Mouse (Mus musculus) kidney, postnatal 0 days (tissue): ENCODE results near the gene Ccdc32. TPM values are rescaled to one million over a fixed set of nuclear protein-coding genes. Genes with fewer than 3 reads are reported as not detected.

Experiments used
- ATAC-seq: fragments of 200-750 bp; cut with Nextera tagmentation; replicated peaks from 2 replicates; pipeline ENCODE4 v1.8.0; 2017; ENCODE audit warnings: low read depth, moderate number of reproducible peaks, moderate TSS enrichment, moderate library complexity; ENCODE audit not compliant: low FRiP score
- DNase-seq: peaks from one replicate; pipeline ENCODE4 v3.0.0-alpha.2; 2016; ENCODE audit warnings: low spot score
- H3K27ac ChIP-seq: fragments of 300-500 bp; sonication (generic); 2 replicates; pipeline ENCODE4 v1.5.1; 2014; ENCODE audit warnings: mild to moderate bottlenecking
- H3K27me3 ChIP-seq: fragments of 300-500 bp; sonication (generic); 2 replicates; pipeline ENCODE4 v1.6.1; 2014; ENCODE audit warnings: low read length, mixed read lengths; ENCODE audit not compliant: insufficient read depth
- H3K36me3 ChIP-seq: fragments of 300-500 bp; sonication (generic); 2 replicates; pipeline ENCODE4 v1.6.1; 2014; ENCODE audit warnings: low read length, mixed read lengths; ENCODE audit not compliant: insufficient read depth
- H3K4me1 ChIP-seq: fragments of 300-500 bp; sonication (generic); replicated peaks from 2 replicates; pipeline ENCODE4 v1.6.1; 2014; ENCODE audit warnings: antibody characterized with exemption, low read length, mixed read lengths; ENCODE audit not compliant: insufficient read depth
- H3K4me2 ChIP-seq: fragments of 300-500 bp; sonication (generic); 2 replicates; pipeline ENCODE4 v1.6.1; 2014; ENCODE audit warnings: mild to moderate bottlenecking, low read length, moderate library complexity, mixed read lengths
- H3K4me3 ChIP-seq: fragments of 300-500 bp; sonication (generic); replicated peaks from 2 replicates; pipeline ENCODE4 v1.5.1; 2014; ENCODE audit warnings: low read depth, low read length
- H3K9ac ChIP-seq: fragments of 300-500 bp; sonication (generic); 2 replicates; pipeline ENCODE4 v1.6.1; 2014; ENCODE audit warnings: low read depth, low read length
- H3K9me3 ChIP-seq: fragments of 300-500 bp; sonication (generic); replicated peaks from 2 replicates; pipeline ENCODE4 v1.6.1; 2016; ENCODE audit warnings: low read length, inconsistent platforms, mixed read lengths
- CTCF ChIP-seq: IDR thresholded peaks from 2 replicates; pipeline ENCODE4 v1.5.1; 2016; ENCODE audit warnings: antibody characterized with exemption, low read depth, mild to moderate bottlenecking, moderate library complexity
- WGBS: fragments of 180-500 bp; shearing (Covaris S2); extraction: QIAGEN DNeasy Blood & Tissue Kit; methylation state at CpG from one replicate; pipeline ENCODE4 v1.1.7; 2014; 5-methylcytosine and 5-hydroxymethylcytosine counted together
- polyA plus RNA-seq: library from polyadenylated mRNA; unstranded; fragments of >200 nt; fragmentation: Nextera tagmentation; extraction: Ambion mirVana; gene quantifications from 2 replicates; pipeline ENCODE4 v1.2.1, GENCODE M21; 2015

The Ccdc32 gene
- polyA plus RNA-seq, 1 experiment from 2014 or later = 29.9 TPM

DNA sequence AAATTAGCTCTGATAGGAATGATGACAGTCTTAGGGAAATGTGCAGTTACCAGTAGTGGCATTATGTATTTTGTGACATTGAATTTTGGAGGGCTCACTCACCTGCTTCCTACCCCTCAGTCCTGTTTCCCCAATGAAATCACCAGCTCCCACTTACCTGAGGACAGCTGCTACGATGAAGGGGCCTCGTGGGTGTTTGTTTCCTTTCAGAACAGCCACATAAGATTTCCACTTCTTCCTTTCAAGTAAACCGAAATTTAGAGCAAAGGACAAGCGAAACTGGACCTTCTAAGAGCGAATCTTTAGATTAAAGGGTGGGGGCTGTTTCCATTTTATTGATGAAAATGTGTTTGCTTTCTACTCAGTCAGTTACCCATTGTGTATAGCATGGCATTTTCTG lies 57.1 kb downstream of the Ccdc32 start:
- ATAC-seq = no peak
- no peak overlapping the region for H3K4me3 ChIP-seq
- H3K4me1 ChIP-seq = peaks cover 8% of the 10 kb centered on the region; the same call in 1 of the 2 replicates
- no peak overlapping the region for H3K4me2 ChIP-seq
- no peak overlapping the region for H3K9ac ChIP-seq
- H3K36me3 ChIP-seq = no peaks in the 10 kb centered on the region
- TF ChIP-seq CTCF = no peak
- H3K27ac ChIP-seq = no peak overlapping the region
- 78% methylated on average over 5 of the region's 5 CpGs for WGBS
- no peak for DNase-seq
- H3K27me3 ChIP-seq = peaks cover 15% of the 10 kb centered on the region
- no peaks in the 10 kb centered on the region for H3K9me3 ChIP-seq

DNA sequence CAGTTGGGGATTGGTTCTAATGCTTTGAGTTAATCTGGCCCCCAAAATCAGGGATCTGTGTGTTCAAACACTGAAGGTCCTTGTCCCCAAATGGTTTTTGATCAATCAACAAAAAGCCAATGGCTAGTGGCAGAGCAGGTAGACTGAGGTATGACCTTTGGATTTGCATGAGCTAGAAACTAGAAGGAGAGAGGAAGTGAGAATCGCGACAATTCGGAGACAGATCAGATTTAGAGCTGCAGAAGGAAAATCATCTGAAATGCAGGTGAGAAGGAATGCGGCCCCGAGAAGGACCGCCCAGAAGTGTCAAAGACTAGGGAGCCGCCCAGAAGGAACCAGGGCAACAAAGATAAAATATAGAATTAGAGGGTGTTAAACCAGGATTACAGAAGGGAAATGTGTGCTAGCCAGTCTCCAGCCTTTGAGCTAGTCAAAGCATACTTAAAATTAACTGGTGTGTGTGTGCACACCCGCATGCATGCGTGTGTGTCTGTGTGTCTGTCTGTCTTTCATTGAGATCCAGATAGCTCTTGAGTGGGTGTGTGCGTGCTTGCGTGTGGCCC lies 59.5 kb downstream of the Ccdc32 start:
- Histone ChIP-seq H3K9me3 (no peaks in the 10 kb centered on the region), H3K4me3 (no peak overlapping the region), H3K36me3 (no peaks in the 10 kb centered on the region), H3K27me3 (peaks cover 7% of the 10 kb centered on the region; the same call in 1 of the 2 replicates), H3K27ac (no peak overlapping the region), H3K9ac (no peak overlapping the region), H3K4me1 (no peaks in the 10 kb centered on the region), H3K4me2 (no peak overlapping the region)
- TF ChIP-seq CTCF = no peak
- no peak for ATAC-seq
- DNase-seq = no peak
- 81% methylated on average over 11 of the region's 11 CpGs for WGBS

Other genes starting within 250 kb of the Ccdc32 start
- gene Disp2, start 249.7 kb downstream of the Ccdc32 start, polyA plus RNA-seq = 0.01 and 0.05 TPM in 2 replicates
- gene Knstrn, start 215.4 kb downstream of the Ccdc32 start, polyA plus RNA-seq = 57.5 and 59.4 TPM in 2 replicates
- 68.9 and 79.2 TPM in 2 replicates for gene Ivd, start 167.4 kb downstream of the Ccdc32 start, polyA plus RNA-seq
- gene Bahd1, start 129.0 kb downstream of the Ccdc32 start, polyA plus RNA-seq = 3.3 TPM in 2 replicates
- gene Chst14, start 102.9 kb downstream of the Ccdc32 start, polyA plus RNA-seq = 23.9 and 25.1 TPM in 2 replicates
- 2.8 and 3.1 TPM in 2 replicates for gene Rpusd2, start 5.4 kb upstream of the Ccdc32 start, polyA plus RNA-seq
- 25.6 and 26.0 TPM in 2 replicates for gene Knl1, start 17.7 kb upstream of the Ccdc32 start, polyA plus RNA-seq
- gene Rad51, start 83.4 kb upstream of the Ccdc32 start, polyA plus RNA-seq = 17.0 and 22.4 TPM in 2 replicates
- gene Rmdn3, start 127.6 kb upstream of the Ccdc32 start, polyA plus RNA-seq = 35.0 and 36.2 TPM in 2 replicates
- 33.9 and 35.0 TPM in 2 replicates for gene Gchfr, start 138.4 kb upstream of the Ccdc32 start, polyA plus RNA-seq
- 0.27 and 0.33 TPM in 2 replicates for gene Gm14137, start 145.1 kb upstream of the Ccdc32 start, polyA plus RNA-seq
- gene Zfyve19, start 179.2 kb upstream of the Ccdc32 start, polyA plus RNA-seq = 41.9 and 44.0 TPM in 2 replicates
- gene Dnajc17, start 179.4 kb upstream of the Ccdc32 start, polyA plus RNA-seq = 15.1 and 16.8 TPM in 2 replicates
- gene Ppp1r14d, start 200.5 kb upstream of the Ccdc32 start, polyA plus RNA-seq = 1.0 and 1.5 TPM in 2 replicates
- 62.3 and 62.7 TPM in 2 replicates for gene Spint1, start 208.0 kb upstream of the Ccdc32 start, polyA plus RNA-seq
- 3.5 and 3.6 TPM in 2 replicates for gene Rhov, start 241.9 kb upstream of the Ccdc32 start, polyA plus RNA-seq